Comparison of ENCODE assay signal across 19 mouse cellular contexts in genomic region chr19:3497216-3497615, GRCm38 (mm10).
DNase-seq lines count a peak whose midpoint lies in the region; ATAC-seq and TF ChIP-seq lines count a peak whose summit lies in the region.
"Had no signal": no experiment of that assay in that cellular context is flagged by ENCODE, and none has a peak within 500 bp of the region (broad histone marks: within the 10 kb centered on the region; RNA-seq: fewer than 3 reads in every experiment).

No protein-coding gene starts in this region.

- TF ChIP-seq CTCF in hindbrain, postnatal 0 days (IDR thresholded peaks at IDR 0.05; ENCODE audit: low read depth) = peak; percentile 24; the same call in 1 of the 2 replicates
- peak; percentile 43 for TF ChIP-seq CTCF in stomach, postnatal 0 days (IDR thresholded peaks at IDR 0.05; ENCODE audit: low read depth)

- no peak for DNase-seq in hindbrain, postnatal 0 days (ENCODE audit: low spot score)
- no peak for DNase-seq in hindbrain, embryonic 14.5 days (ENCODE audit: low spot score)
- DNase-seq in midbrain, embryonic 11.5 days (ENCODE audit: low spot score, missing footprints) = peak; percentile 37
- peak; percentile 14 to 17 for DNase-seq in B cell, adult 2 months
- no peak for DNase-seq in stomach, postnatal 0 days (ENCODE audit: low spot score)
- DNase-seq in adrenal gland, adult (ENCODE audit: inconsistent age in 2 of 2, low spot score in 1 of 2) = no peak
- no peak for DNase-seq in kidney, postnatal 25 days
- DNase-seq: cerebellum, adult 9-10 months; forebrain, postnatal 0 days; kidney, postnatal 10 days; spleen, adult 18-20 months had no signal

- no peaks in the 10 kb centered on the region for H3K4me1 ChIP-seq in hindbrain, postnatal 0 days (ENCODE audit: insufficient read depth, low read length)
- no peaks in the 10 kb centered on the region for H3K4me1 ChIP-seq in hindbrain, embryonic 14.5 days (replicated peaks; ENCODE audit: control insufficient read depth, insufficient read depth, low read length)
- H3K4me1 ChIP-seq in midbrain, embryonic 11.5 days (ENCODE audit: control insufficient read depth, insufficient read depth, low read length) = no peaks in the 10 kb centered on the region
- H3K4me1 ChIP-seq in midbrain, embryonic 13.5 days (replicated peaks) = no peaks in the 10 kb centered on the region
- no peaks in the 10 kb centered on the region for H3K4me1 ChIP-seq in stomach, postnatal 0 days (replicated peaks; ENCODE audit: control insufficient read depth, insufficient read depth)
- H3K4me1 ChIP-seq: embryonic facial prominence, embryonic 13.5 days; hindbrain, embryonic 12.5 days; intestine, embryonic 15.5 days; limb, embryonic 15.5 days; lung, embryonic 15.5 days; stomach, embryonic 15.5 days had no signal

- WGBS in hindbrain, postnatal 0 days = 98% methylated on average over 3 of the region's 3 CpGs
- WGBS in hindbrain, embryonic 14.5 days = 95% methylated on average over 3 of the region's 3 CpGs
- 93% methylated on average over 3 of the region's 3 CpGs for WGBS in midbrain, embryonic 11.5 days
- 91% methylated on average over 3 of the region's 3 CpGs for WGBS in midbrain, embryonic 13.5 days
- 95% methylated on average over 3 of the region's 3 CpGs for WGBS in stomach, postnatal 0 days

- no peak overlapping the region for H3K27ac ChIP-seq in hindbrain, postnatal 0 days
- no peak overlapping the region for H3K27ac ChIP-seq in hindbrain, embryonic 14.5 days
- H3K27ac ChIP-seq in midbrain, embryonic 11.5 days (ENCODE audit: low read depth, low read length) = no peak overlapping the region
- H3K27ac ChIP-seq in midbrain, embryonic 13.5 days = no peak overlapping the region
- H3K27ac ChIP-seq in stomach, postnatal 0 days (replicated peaks) = no peak overlapping the region
- H3K27ac ChIP-seq: embryonic facial prominence, embryonic 13.5 days; hindbrain, embryonic 12.5 days; intestine, embryonic 15.5 days; limb, embryonic 15.5 days; lung, embryonic 15.5 days; stomach, embryonic 15.5 days had no signal

- no peak overlapping the region for H3K9ac ChIP-seq in hindbrain, postnatal 0 days (replicated peaks; ENCODE audit: low read length)
- no peak overlapping the region for H3K9ac ChIP-seq in hindbrain, embryonic 14.5 days
- H3K9ac ChIP-seq in midbrain, embryonic 11.5 days (ENCODE audit: low read length) = no peak overlapping the region
- no peak overlapping the region for H3K9ac ChIP-seq in midbrain, embryonic 13.5 days (replicated peaks)
- H3K9ac ChIP-seq in stomach, postnatal 0 days (ENCODE audit: low read length) = no peak overlapping the region
- H3K9ac ChIP-seq: embryonic facial prominence, embryonic 13.5 days; forebrain, postnatal 0 days; hindbrain, embryonic 12.5 days; intestine, embryonic 15.5 days; limb, embryonic 15.5 days; lung, embryonic 15.5 days; stomach, embryonic 15.5 days had no signal

- H3K4me2 ChIP-seq in hindbrain, postnatal 0 days (ENCODE audit: low read depth, low read length) = no peak overlapping the region
- H3K4me2 ChIP-seq in hindbrain, embryonic 14.5 days (replicated peaks) = no peak overlapping the region
- H3K4me2 ChIP-seq in midbrain, embryonic 11.5 days = no peak overlapping the region
- H3K4me2 ChIP-seq in midbrain, embryonic 13.5 days (replicated peaks) = no peak overlapping the region
- no peak overlapping the region for H3K4me2 ChIP-seq in stomach, postnatal 0 days (replicated peaks; ENCODE audit: low read depth)
- H3K4me2 ChIP-seq: embryonic facial prominence, embryonic 13.5 days; hindbrain, embryonic 12.5 days; intestine, embryonic 15.5 days; limb, embryonic 15.5 days; lung, embryonic 15.5 days; stomach, embryonic 15.5 days had no signal

- H3K4me3 ChIP-seq in hindbrain, postnatal 0 days (ENCODE audit: low read length) = no peak overlapping the region
- H3K4me3 ChIP-seq in hindbrain, embryonic 14.5 days (replicated peaks; ENCODE audit: low read length) = no peak overlapping the region
- H3K4me3 ChIP-seq in midbrain, embryonic 11.5 days (ENCODE audit: low read depth, low read length) = no peak overlapping the region
- no peak overlapping the region for H3K4me3 ChIP-seq in midbrain, embryonic 13.5 days (replicated peaks)
- no peak overlapping the region for H3K4me3 ChIP-seq in stomach, postnatal 0 days (ENCODE audit: low read depth, low read length)
- H3K4me3 ChIP-seq: embryonic facial prominence, embryonic 13.5 days; hindbrain, embryonic 12.5 days; intestine, embryonic 15.5 days; limb, embryonic 15.5 days; lung, embryonic 15.5 days; stomach, embryonic 15.5 days had no signal

- peaks cover 36% of the 10 kb centered on the region for H3K36me3 ChIP-seq in hindbrain, postnatal 0 days (ENCODE audit: insufficient read depth, low read length)
- peaks cover 84% of the 10 kb centered on the region for H3K36me3 ChIP-seq in hindbrain, embryonic 14.5 days (replicated peaks; ENCODE audit: control insufficient read depth, insufficient read depth)
- peaks cover 3% of the 10 kb centered on the region for H3K36me3 ChIP-seq in midbrain, embryonic 11.5 days (ENCODE audit: control insufficient read depth, insufficient read depth, low read length)
- peaks cover 65% of the 10 kb centered on the region for H3K36me3 ChIP-seq in midbrain, embryonic 13.5 days
- peaks cover 14% of the 10 kb centered on the region; the same call in 1 of the 2 replicates for H3K36me3 ChIP-seq in stomach, postnatal 0 days (ENCODE audit: control insufficient read depth, insufficient read depth, low read length)

- ATAC-seq in hindbrain, postnatal 0 days = no peak
- ATAC-seq in hindbrain, embryonic 14.5 days (ENCODE audit: low FRiP score) = no peak
- no peak for ATAC-seq in midbrain, embryonic 11.5 days (ENCODE audit: low FRiP score)
- ATAC-seq in midbrain, embryonic 13.5 days = no peak
- ATAC-seq in stomach, postnatal 0 days (ENCODE audit: low FRiP score, low TSS enrichment) = no peak
- ATAC-seq: forebrain, postnatal 0 days; intestine, embryonic 15.5 days; midbrain, embryonic 16.5 days had no signal

- no peaks in the 10 kb centered on the region for H3K9me3 ChIP-seq in hindbrain, postnatal 0 days (ENCODE audit: low read length)
- H3K9me3 ChIP-seq in hindbrain, embryonic 14.5 days (ENCODE audit: control insufficient read depth, low read length) = no peaks in the 10 kb centered on the region
- no peaks in the 10 kb centered on the region for H3K9me3 ChIP-seq in midbrain, embryonic 11.5 days (ENCODE audit: control insufficient read depth, low read length)
- H3K9me3 ChIP-seq in midbrain, embryonic 13.5 days = no peaks in the 10 kb centered on the region
- H3K9me3 ChIP-seq in stomach, postnatal 0 days (ENCODE audit: control insufficient read depth, low read length) = no peaks in the 10 kb centered on the region
- H3K9me3 ChIP-seq: embryonic facial prominence, embryonic 13.5 days; hindbrain, embryonic 12.5 days; intestine, embryonic 15.5 days; limb, embryonic 15.5 days; lung, embryonic 15.5 days; stomach, embryonic 15.5 days had no signal

- no peak for TF ChIP-seq EP300 in stomach, postnatal 0 days (optimal IDR thresholded peaks at IDR 0.05)

- H3K27me3 ChIP-seq in hindbrain, postnatal 0 days (ENCODE audit: insufficient read depth, low read length) = no peaks in the 10 kb centered on the region
- no peaks in the 10 kb centered on the region for H3K27me3 ChIP-seq in hindbrain, embryonic 14.5 days (ENCODE audit: control insufficient read depth, insufficient read depth, low read length)
- H3K27me3 ChIP-seq in midbrain, embryonic 11.5 days (ENCODE audit: control insufficient read depth, insufficient read depth, low read length) = no peaks in the 10 kb centered on the region
- H3K27me3 ChIP-seq in midbrain, embryonic 13.5 days = no peaks in the 10 kb centered on the region
- H3K27me3 ChIP-seq in stomach, postnatal 0 days (ENCODE audit: control insufficient read depth, insufficient read depth, low read length) = no peaks in the 10 kb centered on the region
- H3K27me3 ChIP-seq: embryonic facial prominence, embryonic 13.5 days; hindbrain, embryonic 12.5 days; intestine, embryonic 15.5 days; limb, embryonic 15.5 days; lung, embryonic 15.5 days; stomach, embryonic 15.5 days had no signal

Comparison
In these comparisons a context has a peak if more than half of its experiments do, and no peak if none do; other contexts are left out.
1. DNase-seq: peak in midbrain, embryonic 11.5 days (single experiment) and B cell, adult 2 months (2 of 2); none in hindbrain, postnatal 0 days (single experiment), hindbrain, embryonic 14.5 days (single experiment), stomach, postnatal 0 days (single experiment), adrenal gland, adult (0 of 2) and kidney, postnatal 25 days (0 of 2).